ENCODE assay signal across 20 mouse cellular contexts in the genomic region with DNA sequence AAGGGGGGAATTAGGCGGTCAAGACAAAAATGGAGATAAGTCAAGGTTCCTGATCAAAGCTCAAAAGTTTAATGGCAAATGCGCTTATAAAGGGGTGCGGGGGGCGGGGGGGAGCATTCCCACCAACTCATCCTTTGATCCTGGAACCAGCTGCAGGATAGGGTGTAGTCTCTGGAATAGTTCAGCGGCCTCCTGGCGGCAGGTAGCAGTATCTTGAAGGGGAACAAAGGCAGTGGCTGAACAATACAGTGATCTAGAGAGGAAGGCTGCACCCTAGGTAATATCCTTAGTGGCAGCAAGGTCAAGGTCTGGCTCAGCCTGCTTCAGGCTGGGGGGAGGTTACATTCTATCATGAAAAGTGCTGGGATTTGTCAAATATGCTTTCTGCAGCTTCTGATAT.
"Had no signal": no experiment of that assay in that cellular context is flagged by ENCODE, and none has a peak within 500 bp of the region (broad histone marks: within the 10 kb centered on the region; RNA-seq: fewer than 3 reads in every experiment).

No protein-coding gene starts in this region.

- ATAC-seq: liver, postnatal 0 days; lung, postnatal 0 days; midbrain, embryonic 13.5 days had no signal

- H3K4me2 ChIP-seq: lung, embryonic 15.5 days; midbrain, embryonic 11.5 days; midbrain, embryonic 13.5 days; neural tube, embryonic 13.5 days; neural tube, embryonic 15.5 days had no signal

- H3K4me3 ChIP-seq: lung, embryonic 15.5 days; megakaryocyte, embryonic 14.5 days; midbrain, embryonic 13.5 days; neural tube, embryonic 13.5 days; neural tube, embryonic 15.5 days had no signal

- H3K27me3 ChIP-seq: lung, embryonic 15.5 days; megakaryocyte, embryonic 14.5 days; midbrain, embryonic 13.5 days; neural tube, embryonic 13.5 days; neural tube, embryonic 15.5 days had no signal

- H3K27ac ChIP-seq: lung, embryonic 15.5 days; macrophage; midbrain, embryonic 13.5 days; neural tube, embryonic 13.5 days; neural tube, embryonic 15.5 days had no signal

- H3K4me1 ChIP-seq: lung, embryonic 15.5 days; midbrain, embryonic 13.5 days; neural tube, embryonic 13.5 days; neural tube, embryonic 15.5 days had no signal

- DNase-seq: liver, postnatal 0 days; lung, adult 2 months; lung, postnatal 14 days; lung, postnatal 36 days; retina, postnatal 1 day; right cerebral cortex, adult 18-20 months; right cerebral cortex, postnatal 25 days; right cerebral cortex, postnatal 4 days; spleen, adult 18-20 months; thymus, adult 18-20 months; thymus, postnatal 14 days; thymus, postnatal 36 days had no signal

- H3K9me3 ChIP-seq: lung, embryonic 15.5 days; megakaryocyte, embryonic 14.5 days; midbrain, embryonic 13.5 days; neural tube, embryonic 13.5 days; neural tube, embryonic 15.5 days had no signal

- H3K9ac ChIP-seq: liver, postnatal 0 days; lung, embryonic 15.5 days; midbrain, embryonic 13.5 days; neural tube, embryonic 13.5 days; neural tube, embryonic 15.5 days had no signal
